Mouse (Mus musculus) activated CD4-positive, CD25-positive, alpha-beta regulatory T cell, adult 4 months (primary cell): Measurements from ENCODE around the gene Il18bp. TPM values are rescaled to one million over a fixed set of nuclear protein-coding genes. Genes with fewer than 3 reads are reported as not detected.
A peak's percentile ranks its signal among the peaks of the same experiment; 100 is the strongest.
"Not testable (repeated sequence)": the region's sequence is repeated elsewhere in the genome, so short reads cannot be mapped to it uniquely, and the experiment has no call there.

Experiments
- ATAC-seq: one replicate; pipeline ENCODE4 v1.8.0; 2017
- polyA plus RNA-seq, 2 experiments: library from polyadenylated mRNA; unstranded; fragments of 100-300 nt; shearing (Covaris generic); gene quantifications; one replicate each; pipeline ENCODE4 v1.2.1; 2017

The Il18bp gene
- polyA plus RNA-seq, result 1 to 10 TPM; 5.2 to 8.0 TPM

DNA sequence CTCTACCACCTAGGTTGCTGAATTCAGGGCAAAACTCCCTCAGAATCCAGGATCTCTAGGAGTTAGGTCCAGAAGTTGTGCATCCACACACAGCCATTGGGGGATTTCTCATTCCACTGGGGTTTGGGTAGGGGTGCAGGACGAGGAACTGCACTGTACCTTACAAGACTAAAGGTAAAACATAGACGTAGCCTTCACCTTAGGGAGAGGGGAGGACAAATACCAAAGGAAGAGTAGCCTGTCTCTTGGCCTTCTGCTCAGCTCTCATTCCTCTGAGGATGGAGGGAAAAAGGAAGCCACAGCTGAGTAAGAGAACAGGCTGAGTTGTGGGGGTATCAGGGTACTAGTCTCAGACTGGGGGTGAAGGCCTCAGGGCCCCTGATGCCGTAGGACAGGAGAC lies at the start of gene Il18bp:
Gene Il18bp (minus strand): TSS at position 101 of the 400 bp plus-strand sequence.
- no peak for ATAC-seq

DNA sequence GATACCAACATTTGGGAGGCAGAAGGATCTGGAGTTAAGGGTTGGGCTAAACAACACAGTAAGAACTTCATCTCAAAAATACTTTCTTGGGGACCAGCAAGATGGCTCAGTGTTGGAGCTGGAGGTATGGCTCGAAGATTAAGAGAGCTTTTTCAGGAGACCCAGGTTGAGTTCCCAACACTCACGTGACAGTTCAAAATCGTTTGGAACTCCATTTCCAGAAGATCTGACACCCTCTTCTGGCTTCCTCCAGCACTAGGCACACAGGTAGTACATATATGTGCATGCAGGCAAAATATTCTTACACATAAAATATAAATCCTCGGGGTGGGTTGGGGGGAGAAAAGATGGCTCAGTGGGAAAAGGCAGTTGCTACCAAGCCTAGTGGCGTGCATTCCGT lies 47.9 kb upstream of the Il18bp start:
- ATAC-seq, result no peak

DNA sequence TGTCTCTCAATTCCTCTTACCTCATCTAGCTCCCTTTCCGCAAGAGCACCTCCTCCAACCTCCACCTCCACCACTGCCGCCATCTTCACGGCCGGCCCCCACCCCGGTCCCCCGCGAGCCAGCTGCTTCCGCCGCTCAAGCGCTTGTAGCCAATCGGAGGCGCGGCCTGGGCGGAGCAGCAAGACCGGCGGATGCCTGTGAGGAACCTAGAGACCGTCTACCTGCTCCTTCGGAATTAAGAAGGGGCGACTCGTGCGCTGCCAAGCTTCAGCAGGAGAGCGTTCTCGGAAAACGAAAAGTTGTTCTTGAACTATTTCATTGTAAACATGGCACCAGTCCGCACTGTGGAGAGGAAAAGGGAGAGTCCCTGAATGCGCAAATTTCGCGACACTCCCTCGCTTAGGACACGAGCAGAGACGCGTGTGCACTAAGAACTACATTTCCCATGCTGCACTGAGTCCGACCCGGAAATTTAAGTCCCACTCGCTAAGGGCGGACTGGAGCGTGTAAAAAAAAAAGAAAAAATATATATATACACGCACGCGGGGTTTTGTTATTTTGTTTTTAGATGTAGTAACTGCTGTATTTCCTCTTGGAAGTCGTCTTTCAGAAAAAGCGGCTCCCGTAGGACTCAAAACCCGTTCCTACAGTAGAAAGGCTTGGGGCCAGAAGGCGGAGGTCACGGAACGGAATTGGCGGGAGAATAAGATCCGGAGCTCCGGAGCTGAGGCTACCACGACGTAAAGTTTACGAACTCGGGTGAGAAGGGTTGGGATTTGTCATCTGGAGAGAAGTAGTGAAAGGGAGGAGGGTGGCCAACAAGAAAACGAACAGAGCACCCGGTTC lies 46.8 kb upstream of the Il18bp start, which contains the start of the genes Rnf121, Xndc1 and Xntrpc:
Gene Rnf121 (minus strand): TSS at position 424 of the 846 bp plus-strand sequence.
Gene Xndc1 (plus strand): TSS at position 466 of the 846 bp plus-strand sequence.
Gene Xntrpc (plus strand): TSS at position 668 of the 846 bp plus-strand sequence.
- peak; percentile 98 for ATAC-seq

DNA sequence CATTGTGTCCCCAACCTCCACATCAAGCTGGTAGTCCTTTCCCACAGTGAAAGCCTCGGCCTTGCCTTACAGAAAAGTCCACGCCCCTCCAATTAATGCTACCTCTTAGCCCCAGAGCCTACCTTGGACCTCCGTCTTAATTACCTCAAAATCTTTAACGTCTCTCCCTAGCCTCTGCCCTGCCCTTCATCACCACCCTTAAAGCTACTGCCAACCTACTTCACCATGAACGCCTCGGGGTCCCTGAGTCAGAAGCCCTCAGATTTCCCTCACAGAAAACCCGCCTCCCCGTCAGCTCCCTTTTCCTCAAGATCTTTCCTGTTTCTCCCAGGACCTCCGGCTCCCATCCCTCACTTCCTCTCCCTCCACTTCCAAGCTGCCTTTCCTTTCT lies 46.2 kb upstream of the Il18bp start:
- ATAC-seq, result peak; percentile 2

DNA sequence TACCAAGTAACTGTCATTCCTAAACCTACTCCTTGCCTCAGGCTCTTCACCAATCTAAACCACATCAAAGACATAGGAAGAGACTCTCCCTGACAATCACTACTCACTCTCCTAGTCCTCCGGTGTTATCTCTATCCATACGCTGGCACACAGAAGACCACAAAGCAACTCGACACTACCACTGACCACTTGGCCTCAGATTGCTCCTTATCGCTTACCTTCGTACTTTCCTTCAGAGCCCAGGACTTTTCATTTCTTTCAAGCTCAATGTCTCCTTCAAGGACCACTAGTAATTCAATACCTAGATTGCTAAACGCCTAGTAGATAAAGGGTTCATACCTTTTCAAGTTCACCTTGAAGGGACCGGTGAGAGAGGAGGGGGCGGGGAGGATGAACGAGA lies 45.4 kb upstream of the Il18bp start:
- ATAC-seq, result no peak

DNA sequence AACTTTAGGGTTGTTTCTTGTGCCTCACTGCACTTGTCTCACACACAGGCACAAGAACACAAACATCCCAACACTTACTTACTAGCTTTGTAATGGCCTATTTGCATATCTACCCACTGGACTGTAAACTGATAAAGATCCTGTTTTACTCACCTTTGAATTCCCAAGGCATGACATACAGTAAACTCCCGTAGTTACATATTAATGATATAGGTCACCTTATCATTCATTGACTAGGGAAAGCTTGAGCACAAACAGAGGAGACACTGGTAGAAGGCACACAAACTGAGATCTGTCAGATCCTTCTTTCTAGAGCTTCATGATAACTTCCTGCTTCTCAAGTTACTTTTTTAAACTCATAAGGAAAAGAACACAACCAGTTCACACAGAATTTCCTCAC lies 43.7 kb upstream of the Il18bp start:
- ATAC-seq, result no peak

DNA sequence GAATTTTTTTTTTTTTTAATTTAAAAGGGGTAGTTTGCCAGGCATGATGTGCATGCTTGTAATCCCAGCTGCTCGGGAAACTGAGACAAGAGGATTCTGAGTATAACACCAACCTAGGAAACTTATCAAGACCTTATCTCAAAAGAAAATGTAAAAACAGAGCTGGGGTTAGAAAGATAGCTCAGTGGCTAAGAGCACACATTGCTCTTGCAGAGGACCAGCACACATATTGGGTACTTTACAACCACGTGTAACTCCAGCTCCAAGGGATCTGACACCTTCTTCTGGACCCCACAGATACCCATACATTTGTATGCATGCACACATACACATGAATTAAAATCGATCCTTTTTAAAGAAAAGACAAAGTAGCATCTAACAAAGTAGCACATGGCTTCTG lies 42.9 kb upstream of the Il18bp start:
- no peak for ATAC-seq

DNA sequence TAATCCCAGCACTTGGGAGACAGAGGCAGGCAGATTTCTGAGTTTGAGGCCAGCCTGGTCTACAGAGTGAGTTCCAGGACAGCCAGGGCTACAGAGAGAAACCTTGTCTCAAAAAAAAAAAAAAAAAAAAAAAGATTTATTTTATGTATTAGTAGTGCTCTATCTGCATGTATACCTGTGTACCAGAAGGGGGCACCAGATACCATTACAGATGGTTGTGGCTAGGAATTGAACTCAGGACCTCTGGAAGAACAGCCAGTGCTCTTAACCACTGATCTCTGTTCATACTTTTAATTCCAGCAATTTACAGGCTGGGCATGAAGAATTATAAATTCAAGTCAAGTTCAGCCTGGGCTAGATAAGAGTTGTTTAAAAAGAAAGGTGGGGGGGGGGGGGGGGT lies 30.0 kb upstream of the Il18bp start:
- ATAC-seq, result not testable (repeated sequence)

DNA sequence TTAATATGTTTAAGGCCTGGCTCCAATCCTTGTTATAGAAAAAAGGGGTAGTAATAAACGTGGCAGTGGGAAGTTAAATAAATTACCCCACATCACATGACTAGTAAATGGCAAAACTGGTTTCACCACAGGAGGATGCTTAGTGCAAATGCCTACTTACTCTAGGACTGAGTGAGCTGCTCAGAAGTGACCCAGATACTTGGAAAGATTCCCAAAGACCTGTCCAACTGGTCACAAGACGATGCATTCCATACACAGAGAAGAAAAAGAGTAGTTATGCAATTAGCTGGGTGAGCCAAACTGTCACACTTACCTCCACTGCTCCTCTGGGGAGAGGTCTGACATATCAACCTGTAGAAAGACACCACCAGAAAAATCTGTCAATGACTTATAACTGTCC lies 23.8 kb upstream of the Il18bp start:
- no peak for ATAC-seq

DNA sequence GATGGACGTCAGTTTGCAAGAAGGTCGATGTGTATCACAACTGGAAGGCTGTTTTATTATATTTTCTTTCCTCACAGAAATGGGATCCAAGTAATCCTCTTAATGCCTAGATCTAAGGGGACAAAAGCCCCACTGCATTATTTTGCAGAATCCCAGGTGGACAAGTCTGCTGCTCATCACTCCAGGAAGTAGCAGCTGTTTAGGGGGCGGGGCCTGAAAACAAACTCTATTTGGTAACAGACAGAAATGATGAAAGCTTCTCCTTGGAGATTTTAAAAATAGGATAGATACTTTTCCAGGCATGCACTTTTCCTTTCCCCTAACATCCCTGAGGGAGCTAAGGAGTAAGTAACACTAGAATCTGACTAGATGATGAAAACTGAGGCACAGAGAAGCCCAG lies 18.8 kb upstream of the Il18bp start:
- no peak for ATAC-seq

DNA sequence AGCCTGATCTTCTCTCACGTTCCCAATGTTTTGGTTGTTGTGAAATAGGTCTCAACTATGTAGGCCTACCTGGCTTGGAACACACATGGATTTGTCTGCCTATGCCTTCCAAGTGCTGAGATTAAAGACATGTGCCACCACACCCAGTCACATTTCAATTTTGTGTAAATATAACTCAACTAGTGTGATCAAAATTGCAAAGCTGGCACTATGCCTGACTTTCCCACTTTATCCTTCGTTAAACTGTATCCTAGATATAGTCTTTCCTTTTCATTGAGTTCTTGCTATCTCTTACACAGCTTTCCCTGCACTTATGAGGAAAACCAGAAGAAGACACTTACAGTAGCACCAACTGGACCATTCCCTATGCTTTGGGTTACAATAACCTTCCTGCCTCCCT lies 17.0 kb upstream of the Il18bp start:
- ATAC-seq, result no peak

DNA sequence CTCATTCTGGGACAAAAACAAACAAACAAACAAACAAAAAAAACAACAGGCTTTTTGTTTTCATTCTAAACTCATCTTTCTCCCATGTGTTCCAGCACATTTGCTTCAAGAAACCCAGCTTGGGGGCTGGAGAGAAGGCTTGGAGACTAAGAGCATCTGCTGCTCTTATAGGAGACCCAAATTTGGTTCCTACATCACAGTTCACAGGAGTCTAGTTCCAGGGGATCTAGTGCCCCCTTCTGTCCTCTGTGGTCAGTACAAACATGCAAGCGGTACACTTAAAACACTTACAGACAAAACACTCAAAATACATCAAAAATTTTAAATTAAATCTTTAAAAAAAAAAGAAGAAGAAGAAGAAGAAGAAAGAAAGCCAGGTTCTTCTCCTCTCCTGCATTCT lies 16.4 kb upstream of the Il18bp start:
- no peak for ATAC-seq

DNA sequence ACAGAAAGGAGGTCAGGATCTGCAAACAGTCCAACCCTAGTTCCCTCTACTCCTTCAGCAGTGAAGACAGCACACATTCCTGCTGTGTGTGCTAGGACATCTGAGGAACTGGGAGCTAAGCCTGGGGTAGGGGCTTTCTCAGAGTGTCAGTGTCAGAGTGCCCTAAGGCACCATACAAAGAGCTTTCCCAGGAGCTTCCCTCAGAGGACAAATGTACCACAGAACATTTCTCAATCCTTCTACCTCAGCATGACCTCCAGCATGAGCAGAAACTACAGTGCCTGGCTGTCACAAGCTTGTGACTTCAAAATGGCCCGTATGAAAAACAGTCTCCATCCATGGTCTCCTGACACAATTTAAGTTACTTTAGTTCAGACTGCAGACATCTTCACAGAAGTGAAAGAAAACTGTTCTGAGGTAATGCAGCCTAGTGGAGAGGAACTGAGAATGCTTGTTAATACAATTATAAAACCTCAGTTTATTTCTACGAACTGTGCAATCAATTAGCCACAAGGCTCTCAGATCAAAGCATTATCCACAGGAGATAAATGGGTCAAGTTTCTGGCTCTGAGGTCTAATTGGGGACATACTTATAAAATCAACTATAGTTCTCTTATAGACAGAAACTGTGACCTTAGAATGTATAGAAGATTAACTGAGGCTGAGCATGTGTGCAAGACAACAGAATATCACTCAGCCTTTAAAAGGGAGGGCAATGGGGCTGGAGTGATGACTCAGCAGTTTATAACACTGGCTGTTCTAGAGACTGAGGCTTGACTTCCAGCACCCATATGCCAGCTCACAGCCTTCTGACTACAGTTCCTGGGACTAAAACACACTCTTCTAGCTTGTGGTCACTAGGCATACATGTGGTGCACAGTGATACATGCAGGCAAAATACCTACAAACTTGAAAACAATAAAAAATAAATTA lies 7.0 kb upstream of the Il18bp start:
- no peak for ATAC-seq

DNA sequence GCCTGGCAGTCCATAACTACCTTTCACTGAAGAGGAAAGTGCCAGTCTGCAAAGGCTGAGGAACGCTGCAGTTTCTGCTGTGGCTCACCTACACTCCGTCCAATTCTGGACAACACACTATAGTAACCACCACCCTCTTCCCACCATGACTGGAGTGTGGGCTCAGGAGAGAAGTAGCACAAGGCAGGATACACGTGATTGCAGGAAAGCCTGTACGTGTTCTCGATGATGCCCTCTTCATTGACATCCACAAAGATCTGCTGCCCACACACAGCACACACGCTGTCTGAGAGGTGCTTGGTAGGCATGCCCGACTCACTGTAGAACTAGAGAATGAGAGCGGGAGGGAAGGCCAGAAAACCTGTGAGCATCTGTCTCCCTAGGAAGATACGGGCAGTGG lies 5.3 kb upstream of the Il18bp start:
- ATAC-seq, result no peak

DNA sequence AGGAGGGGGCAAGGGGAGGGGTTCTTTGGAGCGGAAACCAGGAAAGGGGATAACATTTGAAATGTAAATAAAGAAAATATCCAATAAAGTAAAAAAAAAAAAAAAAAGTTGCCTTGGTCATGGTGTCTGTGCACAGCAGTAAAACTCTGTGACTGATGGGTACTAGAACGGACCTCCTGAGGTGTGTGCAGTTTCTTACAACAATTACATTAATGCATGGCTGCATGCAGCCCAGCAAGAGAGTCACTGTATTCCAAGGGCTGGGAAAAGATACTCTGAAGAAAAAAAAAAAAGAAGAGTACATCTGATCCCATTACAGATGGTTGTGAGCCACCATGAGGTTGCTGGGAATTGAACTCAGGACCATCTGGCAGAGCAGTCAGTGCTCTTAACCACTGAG lies 2.4 kb upstream of the Il18bp start:
- not testable (repeated sequence) for ATAC-seq

DNA sequence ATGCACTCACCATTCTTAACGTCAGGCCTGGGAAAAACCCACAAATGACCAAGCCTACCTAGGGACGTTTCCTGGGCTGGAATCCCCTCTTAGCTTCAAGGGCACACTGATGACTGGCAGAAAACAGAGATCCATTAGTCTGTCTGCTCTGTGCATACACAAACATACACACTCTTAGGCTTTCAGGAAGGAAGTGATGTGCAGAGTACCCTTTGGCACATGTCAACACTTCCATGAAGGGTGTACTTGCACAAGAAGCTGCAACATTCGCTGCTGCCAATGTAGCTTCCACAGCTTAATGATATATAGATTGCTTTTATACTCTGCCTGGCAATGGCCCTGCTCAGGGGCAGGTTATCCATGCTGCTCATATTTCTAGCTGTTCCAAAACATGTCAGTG lies 872 bp upstream of the Il18bp start:
- no peak for ATAC-seq

DNA sequence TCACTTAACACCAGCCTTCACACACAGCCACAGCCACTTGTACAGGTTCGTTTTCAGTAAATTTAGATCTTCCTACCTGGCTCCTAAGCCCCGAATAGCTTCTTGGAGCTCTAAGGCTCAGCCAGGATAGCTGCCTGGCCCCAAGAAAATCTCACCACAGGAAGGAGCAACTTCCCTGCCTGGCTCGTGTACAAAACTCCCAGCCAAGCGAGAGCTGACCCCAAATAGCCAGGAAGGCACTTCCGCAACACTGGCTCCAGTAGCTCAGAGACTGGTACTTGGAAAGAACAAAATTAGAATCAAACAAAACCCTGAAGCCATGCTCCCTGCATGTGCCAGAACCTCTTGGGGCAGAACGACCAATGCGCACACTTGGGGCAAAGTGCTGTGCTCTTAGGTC lies 456 bp downstream of the Il18bp start:
- no peak for ATAC-seq

DNA sequence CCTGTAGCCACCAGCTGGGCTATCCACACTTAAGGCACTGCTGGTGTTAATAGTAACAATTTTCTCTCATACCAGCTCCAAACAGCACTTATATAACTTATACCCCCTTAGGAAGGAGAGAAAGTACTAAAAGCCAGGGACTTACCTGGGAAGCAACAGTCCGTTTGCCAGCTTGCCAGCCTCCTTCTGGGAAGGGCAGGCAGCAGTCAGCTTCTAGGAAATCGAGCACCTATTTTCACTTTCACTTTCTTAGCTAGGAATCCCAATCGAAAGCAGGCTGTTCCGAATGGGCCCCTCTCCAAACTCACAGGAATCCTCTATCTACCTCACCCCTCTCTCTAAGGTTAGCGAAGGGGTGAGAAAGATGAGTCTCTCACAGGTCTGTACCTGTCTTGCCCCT lies 1.0 kb downstream of the Il18bp start:
- ATAC-seq, result peak; percentile 72

DNA sequence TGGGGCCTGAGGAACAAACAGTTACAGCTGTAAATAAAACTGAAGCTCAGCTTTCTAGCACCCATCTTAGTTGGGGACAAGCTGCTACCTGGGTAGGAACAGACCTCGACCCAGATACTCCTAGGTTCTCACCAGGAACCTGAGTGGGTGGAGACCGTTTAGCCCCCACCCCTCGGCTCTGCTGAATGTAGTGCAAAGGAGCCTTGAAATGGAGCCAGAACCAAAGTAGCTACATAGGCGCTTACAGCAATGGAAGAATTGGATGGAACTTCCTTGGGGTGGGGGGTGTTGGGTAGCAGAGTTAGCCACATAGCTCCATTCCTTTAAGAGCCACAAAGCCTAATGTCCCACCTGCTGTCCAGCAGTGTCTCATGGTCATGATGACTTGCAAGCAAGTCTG lies 1.6 kb downstream of the Il18bp start:
- ATAC-seq, result no peak

DNA sequence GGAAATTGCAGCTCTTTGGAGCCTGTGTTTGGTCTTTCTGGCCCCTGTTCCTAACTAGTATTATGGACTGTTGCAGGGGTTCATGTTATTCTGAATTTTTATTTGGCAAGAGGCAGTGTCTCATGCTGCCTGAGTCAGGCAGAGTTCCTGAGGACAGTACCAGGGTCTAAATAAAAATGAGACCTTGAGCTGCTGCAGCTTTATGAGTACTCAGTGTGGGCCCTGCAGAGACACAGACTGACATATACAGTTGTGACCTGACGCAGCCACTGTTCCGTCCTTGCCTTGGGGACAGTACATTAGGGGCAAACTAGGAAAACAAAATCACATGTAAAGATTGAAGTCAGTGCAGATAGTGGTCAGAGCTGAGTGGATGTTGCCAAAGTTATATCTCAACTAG lies 3.5 kb downstream of the Il18bp start:
- ATAC-seq, result no peak

DNA sequence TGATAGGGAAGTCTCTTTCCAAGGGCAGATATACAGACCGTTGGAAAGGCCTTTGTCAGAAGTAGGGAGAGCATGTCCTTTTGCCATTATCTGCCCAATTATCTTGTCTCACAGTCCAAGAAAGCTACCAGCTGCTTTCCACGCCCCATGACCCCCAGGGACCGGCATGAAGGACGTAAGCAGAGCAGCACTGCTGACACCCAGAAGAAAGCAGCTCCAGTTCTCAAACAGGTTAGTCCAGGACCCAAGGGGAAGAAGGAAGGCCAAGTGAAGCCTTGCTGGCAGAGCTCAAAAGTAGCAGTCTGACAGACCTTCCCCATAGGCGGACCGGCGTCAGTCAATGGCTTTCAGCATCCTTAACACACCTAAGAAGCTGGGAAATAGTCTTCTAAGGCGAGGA lies 5.1 kb downstream of the Il18bp start:
- no peak for ATAC-seq

DNA sequence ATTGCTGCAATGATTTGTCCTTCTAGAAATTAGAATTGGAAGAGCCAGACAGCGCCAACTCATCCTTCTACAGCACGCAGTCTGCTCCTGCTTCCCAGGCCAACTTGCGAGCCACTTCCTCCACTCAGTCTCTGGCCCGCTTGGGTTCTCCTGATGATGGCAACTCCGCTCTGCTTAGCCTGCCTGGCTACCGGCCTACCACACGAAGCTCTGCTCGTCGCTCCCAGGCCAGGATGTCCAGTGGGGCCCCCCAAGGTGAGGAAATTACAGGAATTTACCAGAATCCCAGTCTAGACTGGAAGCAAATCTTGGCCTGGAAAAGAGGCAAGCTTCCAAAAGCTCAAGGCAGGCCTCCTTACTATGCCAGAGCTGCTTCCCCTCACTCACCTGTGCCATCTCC lies 6.6 kb downstream of the Il18bp start:
- no peak for ATAC-seq

DNA sequence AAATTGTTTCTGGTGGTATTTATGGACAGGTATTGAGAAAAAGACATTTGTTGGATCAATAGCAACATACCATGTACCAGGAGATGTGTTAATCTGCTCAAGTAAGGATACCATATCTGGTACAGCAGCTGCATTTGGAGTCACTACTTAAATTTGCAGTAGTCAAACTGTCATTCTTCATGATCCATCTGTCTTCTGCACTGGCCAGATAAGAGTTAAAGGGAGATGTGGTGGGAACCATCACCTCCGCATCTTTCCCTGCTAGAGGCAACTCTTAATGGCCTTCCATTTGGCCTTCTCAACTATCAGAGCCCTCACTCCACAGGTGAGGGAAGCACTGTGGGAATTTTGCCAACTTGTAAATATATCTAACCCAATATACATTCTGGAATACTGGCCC lies 12.0 kb downstream of the Il18bp start:
- ATAC-seq, result no peak
